Mouse (Mus musculus) embryonic facial prominence, embryonic 15.5 days (tissue): ENCODE results near the gene Lzic. TPM values are rescaled to one million over a fixed set of nuclear protein-coding genes. Genes with fewer than 3 reads are reported as not detected.
"Not testable (repeated sequence)": the region's sequence is repeated elsewhere in the genome, so short reads cannot be mapped to it uniquely, and the experiment has no call there.

ENCODE experiments used
- ATAC-seq: fragments of 200-750 bp; cut with Nextera tagmentation; 2 replicates; pipeline ENCODE4 v1.8.0; 2017; ENCODE audit warnings: low read depth, moderate TSS enrichment; ENCODE audit not compliant: insufficient number of reproducible peaks, low FRiP score, low TSS enrichment
- H3K27ac ChIP-seq: fragments of 300-500 bp; sonication (generic); replicated peaks from 2 replicates; pipeline ENCODE4 v1.5.1; 2015; ENCODE audit warnings: mild to moderate bottlenecking, inconsistent platforms
- H3K27me3 ChIP-seq: fragments of 300-500 bp; sonication (generic); 2 replicates; pipeline ENCODE4 v1.6.1; 2015; ENCODE audit warnings: inconsistent platforms
- H3K36me3 ChIP-seq: fragments of 300-500 bp; sonication (generic); 2 replicates; pipeline ENCODE4 v1.6.1; 2015; ENCODE audit warnings: mild to moderate bottlenecking, inconsistent platforms
- H3K4me1 ChIP-seq: fragments of 300-500 bp; sonication (generic); 2 replicates; pipeline ENCODE4 v1.6.1; 2015; ENCODE audit warnings: inconsistent platforms
- H3K4me2 ChIP-seq: fragments of 300-500 bp; sonication (generic); replicated peaks from 2 replicates; pipeline ENCODE4 v1.6.1; 2015; ENCODE audit warnings: mild to moderate bottlenecking, inconsistent platforms
- H3K4me3 ChIP-seq: fragments of 300-500 bp; sonication (generic); replicated peaks from 2 replicates; pipeline ENCODE4 v1.5.1; 2015; ENCODE audit warnings: mild to moderate bottlenecking, inconsistent platforms
- H3K9ac ChIP-seq: fragments of 300-500 bp; sonication (generic); 2 replicates; pipeline ENCODE4 v1.6.1; 2015; ENCODE audit warnings: inconsistent platforms
- H3K9me3 ChIP-seq: fragments of 300-500 bp; sonication (generic); replicated peaks from 2 replicates; pipeline ENCODE4 v1.6.1; 2016; ENCODE audit warnings: inconsistent platforms
- WGBS: fragments of 180-500 bp; shearing (Covaris S2); methylation state at CpG from one replicate; pipeline ENCODE4 v1.1.7; 2015; 5-methylcytosine and 5-hydroxymethylcytosine counted together
- polyA plus RNA-seq: library from polyadenylated mRNA; unstranded; fragments of >200 nt; fragmentation: Nextera tagmentation; extraction: Ambion mirVana; gene quantifications from 2 replicates; pipeline ENCODE4 v1.2.1, GENCODE M21; 2015

Gene Lzic
- polyA plus RNA-seq, 1 experiment from 2014 or later, result 46.2 TPM

- not testable (repeated sequence) for H3K36me3 ChIP-seq, H3K9ac ChIP-seq, H3K27ac ChIP-seq, H3K9me3 ChIP-seq, H3K4me3 ChIP-seq, ATAC-seq, H3K4me2 ChIP-seq, H3K4me1 ChIP-seq, H3K27me3 ChIP-seq
- 88% methylated on average over 27 of the region's 27 CpGs for WGBS
Observed at GRCm38 (mm10) chr4:149457163-149457562, 27.9 kb upstream of the Lzic start.

GRCm38 (mm10) chr4:149457831-149458430 is 27.1 kb upstream of the Lzic start:
- ATAC-seq, result no peak
- Histone ChIP-seq H3K4me1 (peaks cover 6% of the 10 kb centered on the region; the same call in 1 of the 2 replicates), H3K4me2 (no peak overlapping the region), H3K27ac (no peak overlapping the region), H3K36me3 (no peaks in the 10 kb centered on the region), H3K9ac (no peak overlapping the region), H3K27me3 (no peaks in the 10 kb centered on the region), H3K4me3 (no peak overlapping the region), H3K9me3 (no peaks in the 10 kb centered on the region)
- WGBS, result 80% methylated on average over 6 of the region's 6 CpGs

- H3K4me2 ChIP-seq, result no peak overlapping the region
- 20% methylated on average over 5 of the region's 5 CpGs for WGBS
- no peaks in the 10 kb centered on the region for H3K36me3 ChIP-seq
- H3K9ac ChIP-seq, result no peak overlapping the region
- H3K9me3 ChIP-seq, result no peaks in the 10 kb centered on the region
- H3K27ac ChIP-seq, result no peak overlapping the region
- H3K4me1 ChIP-seq, result peaks cover 6% of the 10 kb centered on the region; the same call in 1 of the 2 replicates
- H3K4me3 ChIP-seq, result no peak overlapping the region
- H3K27me3 ChIP-seq, result no peaks in the 10 kb centered on the region
- no peak for ATAC-seq
Observed at GRCm38 (mm10) chr4:149458526-149458925, 26.5 kb upstream of the Lzic start.

- H3K27ac ChIP-seq, result no peak overlapping the region
- H3K9ac ChIP-seq, result no peak overlapping the region
- H3K4me1 ChIP-seq, result peaks cover 6% of the 10 kb centered on the region; the same call in 1 of the 2 replicates
- no peaks in the 10 kb centered on the region for H3K9me3 ChIP-seq
- no peaks in the 10 kb centered on the region for H3K27me3 ChIP-seq
- no peak for ATAC-seq
- WGBS, result 71% methylated on average over 1 of the region's 1 CpGs
- H3K4me3 ChIP-seq, result no peak overlapping the region
- no peaks in the 10 kb centered on the region for H3K36me3 ChIP-seq
- H3K4me2 ChIP-seq, result no peak overlapping the region
Observed at GRCm38 (mm10) chr4:149459425-149459824, 25.6 kb upstream of the Lzic start.

- not testable (repeated sequence) for ATAC-seq, H3K9ac ChIP-seq, H3K9me3 ChIP-seq, H3K27ac ChIP-seq, H3K36me3 ChIP-seq, H3K27me3 ChIP-seq, H3K4me2 ChIP-seq, H3K4me1 ChIP-seq, H3K4me3 ChIP-seq
- 94% methylated on average over 2 of the region's 2 CpGs for WGBS
Observed at GRCm38 (mm10) chr4:149460475-149460874, 24.6 kb upstream of the Lzic start.

- ATAC-seq, result no peak; the same call in 1 of the 2 replicates
- no peaks in the 10 kb centered on the region for H3K9me3 ChIP-seq
- H3K4me1 ChIP-seq, result peaks cover 6% of the 10 kb centered on the region; the same call in 1 of the 2 replicates
- H3K27ac ChIP-seq, result no peak overlapping the region
- WGBS, result 59% methylated on average over 4 of the region's 7 CpGs
- no peak overlapping the region for H3K9ac ChIP-seq
- no peak overlapping the region for H3K4me3 ChIP-seq
- H3K27me3 ChIP-seq, result no peaks in the 10 kb centered on the region
- H3K36me3 ChIP-seq, result no peaks in the 10 kb centered on the region
- no peak overlapping the region for H3K4me2 ChIP-seq
Observed at GRCm38 (mm10) chr4:149461579-149462304, 23.3 kb upstream of the Lzic start.

GRCm38 (mm10) chr4:149462305-149462971 is 22.6 kb upstream of the Lzic start:
- Histone ChIP-seq H3K4me2 (no peak overlapping the region), H3K36me3 (no peaks in the 10 kb centered on the region; the same call in 1 of the 2 replicates), H3K27me3 (no peaks in the 10 kb centered on the region), H3K27ac (no peak overlapping the region), H3K9ac (no peak overlapping the region), H3K4me1 (peaks cover 6% of the 10 kb centered on the region; the same call in 1 of the 2 replicates), H3K4me3 (no peak overlapping the region), H3K9me3 (no peaks in the 10 kb centered on the region)
- 66% methylated on average over 6 of the region's 6 CpGs for WGBS
- ATAC-seq, result no peak

- H3K4me3 ChIP-seq, result no peak overlapping the region
- H3K27ac ChIP-seq, result no peak overlapping the region
- H3K4me1 ChIP-seq, result peaks cover 6% of the 10 kb centered on the region; the same call in 1 of the 2 replicates
- H3K9me3 ChIP-seq, result no peaks in the 10 kb centered on the region
- no peaks in the 10 kb centered on the region for H3K27me3 ChIP-seq
- ATAC-seq, result no peak
- H3K36me3 ChIP-seq, result no peaks in the 10 kb centered on the region; the same call in 1 of the 2 replicates
- 73% methylated on average over 6 of the region's 6 CpGs for WGBS
- no peak overlapping the region for H3K9ac ChIP-seq
- no peak overlapping the region for H3K4me2 ChIP-seq
Observed at GRCm38 (mm10) chr4:149463435-149463950, 21.5 kb upstream of the Lzic start.

- 92% methylated on average over 3 of the region's 3 CpGs for WGBS
Observed at GRCm38 (mm10) chr4:149469557-149469956, 15.5 kb upstream of the Lzic start.

GRCm38 (mm10) chr4:149475096-149475495 is 9.9 kb upstream of the Lzic start:
- no peak for ATAC-seq
- H3K4me2 ChIP-seq, result no peak overlapping the region
- H3K9ac ChIP-seq, result no peak overlapping the region
- no peaks in the 10 kb centered on the region for H3K27me3 ChIP-seq
- no peaks in the 10 kb centered on the region for H3K4me1 ChIP-seq
- H3K27ac ChIP-seq, result no peak overlapping the region
- H3K36me3 ChIP-seq, result peaks cover 19% of the 10 kb centered on the region
- H3K9me3 ChIP-seq, result no peaks in the 10 kb centered on the region
- 80% methylated on average over 7 of the region's 7 CpGs for WGBS
- no peak overlapping the region for H3K4me3 ChIP-seq

More at GRCm38 (mm10) chr4:149469557-149469956, 15.5 kb upstream of the Lzic start:
- Histone ChIP-seq H3K4me2 (no peak overlapping the region), H3K9me3 (no peaks in the 10 kb centered on the region), H3K4me3 (no peak overlapping the region), H3K9ac (no peak overlapping the region), H3K27me3 (no peaks in the 10 kb centered on the region), H3K4me1 (no peaks in the 10 kb centered on the region), H3K36me3 (peaks cover 33% of the 10 kb centered on the region), H3K27ac (no peak overlapping the region)
- ATAC-seq, result no peak

- Histone ChIP-seq H3K9ac (no peak within 1 kb of the TSS), H3K27ac (no peak within 1 kb of the TSS), H3K4me1 (no peaks in the 10 kb centered on the region), H3K4me2 (no peak within 1 kb of the TSS), H3K4me3 (no peak within 1 kb of the TSS), H3K36me3 (peaks cover 18% of the 10 kb centered on the region), H3K9me3 (no peaks in the 10 kb centered on the region), H3K27me3 (no peaks in the 10 kb centered on the region)
- 71% methylated on average over 11 of the region's 11 CpGs for WGBS
- ATAC-seq, result no peak
Observed at GRCm38 (mm10) chr4:149477078-149477477, 8.0 kb upstream of the Lzic start, which contains the start of gene Tmem274. Gene Tmem274 (plus strand): TSS chr4:149477378.
